Mouse (Mus musculus) neural tube, embryonic 15.5 days (tissue): ENCODE data around the gene Fbxo9. TPM values are rescaled to one million over a fixed set of nuclear protein-coding genes. Genes with fewer than 3 reads are reported as not detected.
A peak's percentile ranks its signal among the peaks of the same experiment; 100 is the strongest.

Source experiments
- ATAC-seq: fragments of 200-750 bp; cut with Nextera tagmentation; 2 replicates; pipeline ENCODE4 v1.8.0; 2017; ENCODE audit warnings: mild to moderate bottlenecking, moderate TSS enrichment, moderate library complexity; ENCODE audit not compliant: low FRiP score
- H3K27ac ChIP-seq: fragments of 300-500 bp; sonication (generic); replicated peaks from 2 replicates; pipeline ENCODE4 v1.5.1; 2015; ENCODE audit warnings: mild to moderate bottlenecking, inconsistent platforms
- H3K27me3 ChIP-seq: fragments of 300-500 bp; sonication (generic); replicated peaks from 2 replicates; pipeline ENCODE4 v1.6.1; 2015; ENCODE audit warnings: inconsistent platforms
- H3K36me3 ChIP-seq: fragments of 300-500 bp; sonication (generic); 2 replicates; pipeline ENCODE4 v1.6.1; 2015; ENCODE audit warnings: inconsistent platforms
- H3K4me1 ChIP-seq: fragments of 300-500 bp; sonication (generic); 2 replicates; pipeline ENCODE4 v1.6.1; 2015; ENCODE audit warnings: inconsistent platforms
- H3K4me2 ChIP-seq: fragments of 300-500 bp; sonication (generic); 2 replicates; pipeline ENCODE4 v1.6.1; 2015; ENCODE audit warnings: inconsistent platforms, mild to moderate bottlenecking, moderate library complexity
- H3K4me3 ChIP-seq: fragments of 300-500 bp; sonication (generic); replicated peaks from 2 replicates; pipeline ENCODE4 v1.5.1; 2015; ENCODE audit warnings: mild to moderate bottlenecking, inconsistent platforms
- H3K9ac ChIP-seq: fragments of 300-500 bp; sonication (generic); replicated peaks from 2 replicates; pipeline ENCODE4 v1.6.1; 2015; ENCODE audit warnings: mild to moderate bottlenecking, inconsistent platforms
- H3K9me3 ChIP-seq: fragments of 300-500 bp; sonication (generic); replicated peaks from 2 replicates; pipeline ENCODE4 v1.6.1; 2016; ENCODE audit warnings: inconsistent platforms
- WGBS: fragments of 180-500 bp; shearing (Covaris S2); methylation state at CpG from one replicate; pipeline ENCODE4 v1.1.7; 2015; ENCODE audit warnings: mixed read lengths; 5-methylcytosine and 5-hydroxymethylcytosine counted together
- polyA plus RNA-seq: library from polyadenylated mRNA; unstranded; fragments of >200 nt; fragmentation: Nextera tagmentation; extraction: Ambion mirVana; gene quantifications from 2 replicates; pipeline ENCODE4 v1.2.1, GENCODE M21; 2015

Gene Fbxo9
- polyA plus RNA-seq, 1 experiment from 2014 or later = 90.9 TPM

DNA sequence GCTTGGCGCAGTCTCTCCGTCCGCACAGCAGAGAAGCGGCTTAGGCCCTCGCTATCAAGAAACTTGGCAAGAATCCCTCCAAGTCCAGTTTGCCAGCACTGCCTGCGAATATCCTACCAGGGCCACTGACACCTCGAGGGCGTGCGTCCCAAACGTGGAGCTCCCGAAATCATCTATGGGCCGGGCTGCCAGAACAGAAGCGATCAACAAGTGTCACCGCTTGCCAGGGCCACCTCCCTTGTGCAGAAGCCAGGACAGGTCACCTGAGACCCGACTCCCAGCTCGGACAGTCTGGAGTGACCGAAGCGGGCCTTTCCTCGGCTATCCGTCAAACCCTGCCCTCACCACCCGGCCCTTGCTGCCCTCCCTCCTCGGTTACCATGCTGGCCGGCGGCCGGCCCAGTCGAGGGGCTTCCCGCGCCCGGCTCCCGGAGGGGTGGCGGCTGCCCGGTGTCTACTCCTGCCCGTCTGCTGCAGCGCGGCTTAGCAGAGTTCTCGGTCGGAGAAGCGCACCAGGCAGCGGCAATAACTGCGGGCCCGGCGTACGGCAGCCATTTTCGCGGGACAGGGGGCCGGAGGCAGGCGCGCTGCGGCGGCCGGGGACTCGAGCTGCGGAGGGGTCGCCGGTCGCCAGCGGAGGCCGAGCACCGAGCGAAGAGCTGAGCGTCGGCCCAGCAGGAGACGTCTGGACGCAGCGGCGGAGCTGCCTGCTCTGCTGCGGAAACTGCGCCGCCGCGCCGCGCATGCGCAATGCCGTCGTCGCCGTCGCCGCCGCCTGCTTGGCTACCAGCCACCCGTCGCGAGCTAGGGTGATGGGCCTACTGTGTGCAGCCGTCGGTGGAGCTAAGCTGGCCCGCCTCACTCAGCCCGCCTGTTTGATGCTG, 711 bp downstream of the Fbxo9 start:
- Histone ChIP-seq H3K36me3 (no peaks in the 10 kb centered on the region), H3K4me3 (peak overlapping the region; percentile 92), H3K27ac (peak overlapping the region; percentile 94), H3K4me1 (peaks cover 30% of the 10 kb centered on the region), H3K9me3 (no peaks in the 10 kb centered on the region), H3K27me3 (no peaks in the 10 kb centered on the region), H3K9ac (peak overlapping the region; percentile 93), H3K4me2 (peak overlapping the region; percentile 86)
- WGBS = under 1% methylated on average over 87 of the region's 88 CpGs
- ATAC-seq = peak; percentile 84

DNA sequence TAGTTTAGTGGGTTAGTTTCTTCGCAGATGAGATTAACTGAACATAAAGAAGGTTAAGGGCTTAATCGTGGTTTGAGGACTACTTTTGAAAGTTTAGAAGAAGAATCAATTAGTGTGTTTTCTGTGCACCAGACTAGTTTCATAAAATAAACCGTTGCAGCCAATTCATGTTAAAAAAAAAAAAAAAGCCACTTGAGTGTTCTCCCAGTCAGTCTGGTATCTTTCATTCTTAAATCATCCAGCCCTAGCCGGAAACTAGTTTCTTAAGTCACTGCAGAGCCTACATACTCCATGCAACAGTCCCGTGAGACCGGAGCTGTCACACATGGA, 1.3 kb downstream of the Fbxo9 start:
- Histone ChIP-seq H3K9ac (peak overlapping the region; percentile 93), H3K27ac (peak overlapping the region; percentile 94), H3K36me3 (no peaks in the 10 kb centered on the region), H3K27me3 (no peaks in the 10 kb centered on the region), H3K4me1 (peaks cover 27% of the 10 kb centered on the region), H3K4me2 (peak overlapping the region; percentile 86), H3K4me3 (peak overlapping the region; percentile 92), H3K9me3 (no peaks in the 10 kb centered on the region)
- ATAC-seq = no peak
- WGBS = 24% methylated on average over 6 of the region's 6 CpGs

GRCm38 (mm10) chr9:78106821-78107220, 2.0 kb downstream of the Fbxo9 start:
- no peaks in the 10 kb centered on the region for H3K9me3 ChIP-seq
- peak overlapping the region; percentile 86; the same call in 1 of the 2 replicates for H3K4me2 ChIP-seq
- 83% methylated on average over 4 of the region's 4 CpGs for whole genome bisulfite sequencing
- H3K27ac ChIP-seq = no peak overlapping the region
- no peak overlapping the region for H3K9ac ChIP-seq
- H3K36me3 ChIP-seq = no peaks in the 10 kb centered on the region
- H3K4me3 ChIP-seq = no peak overlapping the region
- ATAC-seq = no peak
- no peaks in the 10 kb centered on the region for H3K27me3 ChIP-seq
- peaks cover 27% of the 10 kb centered on the region for H3K4me1 ChIP-seq

- H3K4me3 ChIP-seq = no peak overlapping the region
- peaks cover 27% of the 10 kb centered on the region for H3K4me1 ChIP-seq
- no peak overlapping the region for H3K4me2 ChIP-seq
- ATAC-seq = no peak
- H3K36me3 ChIP-seq = peaks cover 9% of the 10 kb centered on the region
- H3K9ac ChIP-seq = no peak overlapping the region
- no peaks in the 10 kb centered on the region for H3K9me3 ChIP-seq
- H3K27me3 ChIP-seq = no peaks in the 10 kb centered on the region
- 92% methylated on average over 6 of the region's 6 CpGs for WGBS
- H3K27ac ChIP-seq = no peak overlapping the region
Measured at GRCm38 (mm10) chr9:78105501-78105932, 3.3 kb downstream of the Fbxo9 start.

- H3K4me3 ChIP-seq = no peak overlapping the region
- ATAC-seq = no peak
- peaks cover 26% of the 10 kb centered on the region for H3K4me1 ChIP-seq
- no peaks in the 10 kb centered on the region for H3K9me3 ChIP-seq
- no peak overlapping the region for H3K4me2 ChIP-seq
- no peak overlapping the region for H3K27ac ChIP-seq
- H3K36me3 ChIP-seq = peaks cover 14% of the 10 kb centered on the region
- WGBS = 91% methylated on average over 6 of the region's 6 CpGs
- H3K27me3 ChIP-seq = no peaks in the 10 kb centered on the region
- no peak overlapping the region for H3K9ac ChIP-seq
Measured at GRCm38 (mm10) chr9:78104973-78105372, 3.9 kb downstream of the Fbxo9 start.

DNA sequence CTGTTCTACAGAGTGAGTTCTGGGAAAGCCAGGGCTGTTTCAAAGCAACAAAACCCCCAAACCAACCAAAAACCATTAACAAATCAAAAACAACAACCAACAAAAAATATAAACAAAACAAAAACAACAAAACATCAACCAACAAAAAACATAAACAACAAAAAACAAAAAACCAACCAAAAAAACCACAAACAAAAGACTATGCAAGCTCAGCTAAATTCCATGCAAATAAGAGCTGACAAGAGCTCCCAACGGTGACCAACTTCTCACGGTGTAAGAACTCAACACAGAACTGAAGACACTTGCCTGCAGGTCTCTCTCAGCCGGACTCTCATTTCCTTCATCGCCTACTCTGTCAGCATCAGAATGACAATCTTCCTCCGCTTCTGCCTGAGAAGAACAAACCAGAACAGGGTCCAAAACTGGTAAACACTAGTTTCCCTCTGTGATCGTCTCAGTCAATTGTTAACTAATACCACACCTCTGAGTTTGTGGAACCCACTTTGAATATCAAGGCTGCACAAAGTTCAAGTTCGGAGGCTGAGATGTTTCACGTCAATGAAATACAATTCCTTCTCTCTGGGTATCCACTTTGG, 4.8 kb downstream of the Fbxo9 start:
- H3K36me3 ChIP-seq = peaks cover 20% of the 10 kb centered on the region
- no peak overlapping the region for H3K27ac ChIP-seq
- H3K9ac ChIP-seq = no peak overlapping the region
- no peaks in the 10 kb centered on the region for H3K9me3 ChIP-seq
- 95% methylated on average over 8 of the region's 8 CpGs for WGBS
- H3K4me2 ChIP-seq = no peak overlapping the region
- no peak for ATAC-seq
- H3K4me1 ChIP-seq = peaks cover 20% of the 10 kb centered on the region
- H3K4me3 ChIP-seq = no peak overlapping the region
- H3K27me3 ChIP-seq = no peaks in the 10 kb centered on the region

GRCm38 (mm10) chr9:78101431-78101830, 7.4 kb downstream of the Fbxo9 start:
- Histone ChIP-seq H3K9me3 (no peaks in the 10 kb centered on the region), H3K4me1 (peaks cover 6% of the 10 kb centered on the region), H3K4me3 (no peak overlapping the region), H3K4me2 (no peak overlapping the region), H3K9ac (no peak overlapping the region), H3K27ac (no peak overlapping the region), H3K36me3 (peaks cover 44% of the 10 kb centered on the region), H3K27me3 (no peaks in the 10 kb centered on the region)
- ATAC-seq = no peak
- 71% methylated on average over 4 of the region's 4 CpGs for WGBS

- 85% methylated on average over 5 of the region's 5 CpGs for WGBS
- Histone ChIP-seq H3K9ac (no peak overlapping the region), H3K4me2 (no peak overlapping the region), H3K27ac (no peak overlapping the region), H3K36me3 (peaks cover 46% of the 10 kb centered on the region), H3K9me3 (no peaks in the 10 kb centered on the region), H3K4me1 (peaks cover 4% of the 10 kb centered on the region), H3K27me3 (no peaks in the 10 kb centered on the region), H3K4me3 (no peak overlapping the region)
- no peak for ATAC-seq
Measured at GRCm38 (mm10) chr9:78100956-78101355, 7.9 kb downstream of the Fbxo9 start.

- Histone ChIP-seq H3K4me2 (no peak overlapping the region), H3K36me3 (peaks cover 63% of the 10 kb centered on the region), H3K27me3 (no peaks in the 10 kb centered on the region), H3K9me3 (no peaks in the 10 kb centered on the region), H3K9ac (no peak overlapping the region), H3K4me3 (no peak overlapping the region), H3K27ac (no peak overlapping the region), H3K4me1 (no peaks in the 10 kb centered on the region)
- no peak for ATAC-seq
- 97% methylated on average over 6 of the region's 6 CpGs for WGBS
Measured at GRCm38 (mm10) chr9:78096376-78096775, 12.5 kb downstream of the Fbxo9 start.

DNA sequence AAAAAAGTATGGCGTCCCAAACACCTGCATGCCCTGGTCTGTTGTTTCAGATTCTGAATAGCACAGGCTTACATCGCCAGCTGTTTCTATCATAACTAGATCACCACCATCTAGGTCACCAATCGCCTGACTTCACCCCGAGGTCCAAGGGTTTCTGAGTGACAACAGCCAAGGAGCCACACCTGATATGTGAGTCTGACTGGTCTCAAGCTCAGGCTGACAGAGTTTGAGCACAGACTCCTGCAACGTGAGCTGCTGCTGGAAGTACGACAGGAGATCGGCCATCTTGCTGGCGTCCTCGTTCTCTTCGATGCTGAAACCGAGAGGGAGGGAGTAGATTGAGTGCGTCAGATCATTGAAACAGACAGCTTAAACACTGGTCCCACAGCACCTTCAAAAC, 13.2 kb downstream of the Fbxo9 start:
- Histone ChIP-seq H3K4me1 (no peaks in the 10 kb centered on the region), H3K27me3 (no peaks in the 10 kb centered on the region), H3K27ac (no peak overlapping the region), H3K9ac (no peak overlapping the region), H3K9me3 (no peaks in the 10 kb centered on the region), H3K4me2 (no peak overlapping the region), H3K4me3 (no peak overlapping the region), H3K36me3 (peaks cover 56% of the 10 kb centered on the region)
- ATAC-seq = no peak
- WGBS = 95% methylated on average over 12 of the region's 12 CpGs

- Histone ChIP-seq H3K4me3 (no peak overlapping the region), H3K4me2 (no peak overlapping the region), H3K27me3 (no peaks in the 10 kb centered on the region), H3K27ac (no peak overlapping the region), H3K36me3 (peaks cover 44% of the 10 kb centered on the region), H3K9ac (no peak overlapping the region), H3K4me1 (no peaks in the 10 kb centered on the region), H3K9me3 (no peaks in the 10 kb centered on the region)
- 91% methylated on average over 3 of the region's 3 CpGs for WGBS
- no peak for ATAC-seq
Measured at GRCm38 (mm10) chr9:78090596-78090995, 18.3 kb downstream of the Fbxo9 start.

GRCm38 (mm10) chr9:78089906-78090305, 19.0 kb downstream of the Fbxo9 start:
- 93% methylated on average over 1 of the region's 1 CpGs for WGBS
- ATAC-seq = no peak
- H3K9ac ChIP-seq = no peak overlapping the region
- H3K36me3 ChIP-seq = peaks cover 45% of the 10 kb centered on the region
- no peaks in the 10 kb centered on the region for H3K9me3 ChIP-seq
- no peak overlapping the region for H3K27ac ChIP-seq
- H3K27me3 ChIP-seq = no peaks in the 10 kb centered on the region
- no peak overlapping the region for H3K4me2 ChIP-seq
- no peak overlapping the region for H3K4me3 ChIP-seq
- H3K4me1 ChIP-seq = no peaks in the 10 kb centered on the region
